In genomic region chr10:59327316-59327710, GRCm38 (mm10) we compare ENCODE assay signal across 28 mouse cellular contexts. TPM values are rescaled to one million over a fixed set of nuclear protein-coding genes. Genes with fewer than 3 reads are reported as not detected.
DNase-seq lines count a peak whose midpoint lies in the region; ATAC-seq and TF ChIP-seq lines count a peak whose summit lies in the region.
"Had no signal": no experiment of that assay in that cellular context is flagged by ENCODE, and none has a peak within 500 bp of the region (broad histone marks: within the 10 kb centered on the region; RNA-seq: fewer than 3 reads in every experiment).

No protein-coding gene starts in this region.

- ATAC-seq in forebrain, embryonic 15.5 days (replicated peaks): no peak
- ATAC-seq in forebrain, postnatal 0 days: no peak
- ATAC-seq: intestine, embryonic 15.5 days; lung, postnatal 0 days; midbrain, embryonic 15.5 days had no signal

- no peaks in the 10 kb centered on the region for H3K27me3 ChIP-seq in forebrain, embryonic 15.5 days
- H3K27me3 ChIP-seq in forebrain, postnatal 0 days (ENCODE audit: insufficient read depth, low read length): no peaks in the 10 kb centered on the region
- H3K27me3 ChIP-seq in myocyte (ENCODE audit: control insufficient read depth, insufficient read depth, insufficient read length): no peaks in the 10 kb centered on the region
- H3K27me3 ChIP-seq: heart, embryonic 12.5 days; hindbrain, embryonic 15.5 days; intestine, embryonic 15.5 days; limb, embryonic 13.5 days; liver, embryonic 13.5 days; midbrain, embryonic 15.5 days; neural tube, embryonic 12.5 days had no signal

- intact Hi-C loops in left cerebral cortex, adult 2 months (cut with DNase I): no loop called here

- H3K79me2 ChIP-seq in myocyte (ENCODE audit: control insufficient read depth, insufficient read depth): peaks cover 87% of the 10 kb centered on the region

- no peak overlapping the region for H3ac ChIP-seq in myocyte (ENCODE audit: control insufficient read depth, insufficient read length)

- 64% methylated on average over 3 of the region's 3 CpGs for WGBS in forebrain, embryonic 15.5 days
- WGBS in forebrain, postnatal 0 days: 71% methylated on average over 3 of the region's 3 CpGs

- no peak for TF ChIP-seq CTCF in forebrain, postnatal 0 days (IDR thresholded peaks at IDR 0.05; ENCODE audit: low read depth)
- no peak for TF ChIP-seq CTCF in left cerebral cortex, adult 2 months (IDR thresholded peaks at IDR 0.05)

- DNase-seq in forebrain, postnatal 0 days: no peak
- no peak for DNase-seq in left cerebral cortex, adult 2 months (ENCODE audit: extremely low spot score in 1 of 2, low spot score in 2 of 2)
- DNase-seq in left cerebral cortex, adult 8-10 months (ENCODE audit: low spot score in 2 of 2): no peak
- peak; percentile 63 for DNase-seq in Muller cell, postnatal 12 days (ENCODE audit: inconsistent ontology term)
- DNase-seq in kidney, postnatal 25 days: no peak
- DNase-seq: adrenal gland, postnatal 36 days; cerebellum, adult 8-10 months; cerebellum, postnatal 36 days; gastrocnemius, postnatal 36 days; heart, adult 2 months; kidney, adult 2 months; kidney, postnatal 4 days; liver, embryonic 13.5 days; lung, adult 18-20 months; lung, postnatal 4 days; right cerebral cortex, postnatal 4 days; thymus, adult 18-20 months; thymus, postnatal 36 days had no signal

- H3K4me3 ChIP-seq in forebrain, embryonic 15.5 days: no peak overlapping the region
- no peak overlapping the region for H3K4me3 ChIP-seq in forebrain, postnatal 0 days (ENCODE audit: low read depth, low read length)
- peak overlapping the region; percentile 90 for H3K4me3 ChIP-seq in left cerebral cortex, adult 2 months
- H3K4me3 ChIP-seq in myocyte: no peak overlapping the region
- H3K4me3 ChIP-seq: heart, adult 2 months; heart, embryonic 12.5 days; hindbrain, embryonic 15.5 days; intestine, embryonic 15.5 days; limb, embryonic 13.5 days; liver, embryonic 13.5 days; midbrain, embryonic 15.5 days; neural tube, embryonic 12.5 days had no signal

- no peaks in the 10 kb centered on the region for H3K36me3 ChIP-seq in forebrain, embryonic 15.5 days
- no peaks in the 10 kb centered on the region for H3K36me3 ChIP-seq in forebrain, postnatal 0 days (ENCODE audit: insufficient read depth)
- no peaks in the 10 kb centered on the region for H3K36me3 ChIP-seq in myocyte (ENCODE audit: control insufficient read depth, insufficient read depth)
- H3K36me3 ChIP-seq: hindbrain, embryonic 15.5 days; intestine, embryonic 15.5 days; liver, embryonic 13.5 days; midbrain, embryonic 15.5 days; neural tube, embryonic 12.5 days had no signal

- TF ChIP-seq POLR2A in myocyte (IDR thresholded peaks at IDR 0.05; ENCODE audit: insufficient read length, low read depth): no peak

- no peak overlapping the region for H3K9ac ChIP-seq in forebrain, embryonic 15.5 days (replicated peaks)
- no peak overlapping the region for H3K9ac ChIP-seq in forebrain, postnatal 0 days
- H3K9ac ChIP-seq: heart, embryonic 12.5 days; hindbrain, embryonic 15.5 days; intestine, embryonic 15.5 days; limb, embryonic 13.5 days; liver, embryonic 13.5 days; midbrain, embryonic 15.5 days; neural tube, embryonic 12.5 days had no signal

- no peak overlapping the region for H3K27ac ChIP-seq in forebrain, embryonic 15.5 days (replicated peaks)
- no peak overlapping the region for H3K27ac ChIP-seq in forebrain, postnatal 0 days (ENCODE audit: low read depth, low read length)
- peak overlapping the region; percentile 77; the same call in 1 of the 2 replicates for H3K27ac ChIP-seq in left cerebral cortex, adult 2 months
- H3K27ac ChIP-seq: heart, adult 2 months; hindbrain, embryonic 15.5 days; intestine, embryonic 15.5 days; limb, embryonic 13.5 days; liver, embryonic 13.5 days; midbrain, embryonic 15.5 days; neural tube, embryonic 12.5 days; stomach, postnatal 0 days had no signal

- H3K9me3 ChIP-seq in forebrain, embryonic 15.5 days: no peaks in the 10 kb centered on the region
- H3K9me3 ChIP-seq in forebrain, postnatal 0 days (ENCODE audit: low read length): no peaks in the 10 kb centered on the region
- H3K9me3 ChIP-seq: heart, embryonic 12.5 days; hindbrain, embryonic 15.5 days; intestine, embryonic 15.5 days; liver, embryonic 13.5 days; midbrain, embryonic 15.5 days; neural tube, embryonic 12.5 days had no signal

- peaks cover 31% of the 10 kb centered on the region for H3K4me1 ChIP-seq in forebrain, embryonic 15.5 days
- H3K4me1 ChIP-seq in forebrain, postnatal 0 days (ENCODE audit: insufficient read depth): 0 out of 2 replicates have a peak, but pooled peaks cover 4% of the 10 kb centered on the region
- H3K4me1 ChIP-seq: intestine, embryonic 15.5 days had no signal

- H3K4me2 ChIP-seq in forebrain, embryonic 15.5 days (replicated peaks): 0 out of 2 replicates have a peak overlapping the region, but pooled peaks have one; percentile 6
- H3K4me2 ChIP-seq in forebrain, postnatal 0 days (ENCODE audit: low read depth): no peak overlapping the region
- H3K4me2 ChIP-seq in myocyte (ENCODE audit: low read depth): peak overlapping the region; percentile 87
- H3K4me2 ChIP-seq: heart, embryonic 12.5 days; hindbrain, embryonic 15.5 days; intestine, embryonic 15.5 days; liver, embryonic 13.5 days; midbrain, embryonic 15.5 days; neural tube, embryonic 12.5 days had no signal

TF ChIP-seq in myocyte, 11 proteins besides CTCF, POLR2A, EP300 and RAD21:
- TF ChIP-seq MYOG (IDR thresholded peaks at IDR 0.05; ENCODE audit: control insufficient read depth in 1 of 3, insufficient read depth in 1 of 3, insufficient read length in 2 of 3, low read depth in 2 of 3) (no peak), MAX (IDR thresholded peaks at IDR 0.05; ENCODE audit: low read depth) (no peak), TCF3 (IDR thresholded peaks at IDR 0.05; ENCODE audit: insufficient read length, low read depth) (no peak), TCF12 (IDR thresholded peaks at IDR 0.05; ENCODE audit: insufficient read depth, poor library complexity, severe bottlenecking) (no peak), E2F4 (IDR thresholded peaks at IDR 0.05; ENCODE audit: insufficient read depth) (no peak)

RNA-seq across cellular contexts. Expression of gene P4ha1, which starts 4.2 kb away (rescaled TPM):
- 29.9 and 34.7 TPM in 2 replicates for polyA plus RNA-seq in forebrain, embryonic 15.5 days (2015; fragmentation: Nextera tagmentation; extraction: Ambion mirVana)
- 26.7 and 29.3 TPM in 2 replicates for total RNA-seq in forebrain, postnatal 0 days (2014; rRNA removed)
- 12.4 and 13.4 TPM in 2 replicates for polyA plus RNA-seq in forebrain, postnatal 0 days (2015; fragmentation: Nextera tagmentation; extraction: Ambion mirVana)
- 10 to 100 TPM; 37.6 to 49.7 TPM for total RNA-seq in left cerebral cortex, adult 2 months (2021)
- 10 to 100 TPM; 30.4 to 37.8 (median 35.9) TPM for total RNA-seq in left cerebral cortex, adult 8-10 months (2022)
- polyA plus RNA-seq in myocyte (2012; fragmentation: generic; extraction: Trizol): 107 TPM
